Mouse (Mus musculus) adrenal gland, postnatal 4 days (tissue): ENCODE results near the gene Chst1. TPM values are rescaled to one million over a fixed set of nuclear protein-coding genes. Genes with fewer than 3 reads are reported as not detected.

Experiments used
- microRNA-seq: library from miRNA; unstranded; fragments of <30 nt; microRNA quantifications from one replicate; pipeline ENCODE4 v1.2.0, GENCODE M21; 2021
- total RNA-seq, 2 experiments: library from RNA; stranded (reverse); gene quantifications; 2 replicates each; pipeline ENCODE4 v1.2.3; 2021

Chst1 gene
- total RNA-seq, 2 experiments from 2014 or later = 11.2 to 12.4 TPM

Small RNA genes lying within 50 kb of the gene (microRNA-seq; reads per million reads assigned to microRNA genes)
- gene Mir7221 (not detected), gene Mir7222 (not detected)

Other genes with a start within 250 kb of the Chst1 start
- gene Pex16, start 225.0 kb upstream of the Chst1 start, total RNA-seq = 100 to 1,000 TPM; 133 to 150 TPM
- 10 to 100 TPM in 1 of 2 experiments, 1 to 10 TPM in 1; 4.7 to 12.0 TPM for gene Large2, start 224.8 kb upstream of the Chst1 start, total RNA-seq
- 10 to 100 TPM; 13.8 to 13.9 TPM for gene 1700029I15Rik, start 217.2 kb upstream of the Chst1 start, total RNA-seq
- 10 to 100 TPM; 48.9 to 52.3 TPM for gene Mapk8ip1, start 198.4 kb upstream of the Chst1 start, total RNA-seq
- gene Cry2, start 165.7 kb upstream of the Chst1 start, total RNA-seq = 10 to 100 TPM; 58.6 to 65.8 TPM
- 10 to 100 TPM; 22.7 to 23.7 TPM for gene Slc35c1, start 139.2 kb upstream of the Chst1 start, total RNA-seq